Mouse (Mus musculus) testis, adult 2 months (tissue): Measurements from ENCODE around the gene 4930453N24Rik. TPM values are rescaled to one million over a fixed set of nuclear protein-coding genes. Genes with fewer than 3 reads are reported as not detected.

ENCODE experiments used
- H3K27ac ChIP-seq: fragments of 200-500 bp; 2 replicates; pipeline ENCODE4 v1.5.1; 2012; ENCODE audit warnings: low read depth, low read length; ENCODE audit not compliant: control insufficient read depth, insufficient read depth
- H3K27me3 ChIP-seq: fragments of 200-500 bp; 2 replicates; pipeline ENCODE4 v1.6.1; 2012; ENCODE audit warnings: mild to moderate bottlenecking, low read length, moderate library complexity; ENCODE audit not compliant: control insufficient read depth, insufficient read depth
- H3K36me3 ChIP-seq: fragments of 200-500 bp; 2 replicates; pipeline ENCODE4 v1.6.1; 2012; ENCODE audit warnings: mild to moderate bottlenecking, low read length; ENCODE audit not compliant: control insufficient read depth, insufficient read depth
- H3K4me1 ChIP-seq: fragments of 200-500 bp; 2 replicates; pipeline ENCODE4 v1.6.1; 2012; ENCODE audit warnings: low read length; ENCODE audit not compliant: control insufficient read depth, insufficient read depth
- H3K4me3 ChIP-seq: fragments of 200-500 bp; 2 replicates; pipeline ENCODE4 v1.5.1; 2012; ENCODE audit warnings: low read depth, mild to moderate bottlenecking, low read length, moderate library complexity, mixed read lengths; ENCODE audit not compliant: control insufficient read depth
- CTCF ChIP-seq: fragments of 200-500 bp; IDR thresholded peaks from 2 replicates; pipeline ENCODE4 v1.5.1; 2012; ENCODE audit warnings: low read depth, mild to moderate bottlenecking, inconsistent platforms, low read length, moderate library complexity; ENCODE audit not compliant: control insufficient read depth, insufficient read depth, insufficient replicate concordance
- POLR2A ChIP-seq: fragments of 200-500 bp; IDR thresholded peaks from 2 replicates; pipeline ENCODE4 v1.6.1; 2012; ENCODE audit warnings: low read depth, mild to moderate bottlenecking, inconsistent platforms, low read length, moderate library complexity; ENCODE audit not compliant: control insufficient read depth
- polyA plus RNA-seq: library from polyadenylated mRNA; depleted of rRNA; stranded (reverse); fragments of >200 nt; gene quantifications from 2 replicates; pipeline ENCODE4 v1.2.3, GENCODE M21; 2012; rRNA removed

The 4930453N24Rik gene
- polyA plus RNA-seq, 1 experiment: 159 TPM

DNA sequence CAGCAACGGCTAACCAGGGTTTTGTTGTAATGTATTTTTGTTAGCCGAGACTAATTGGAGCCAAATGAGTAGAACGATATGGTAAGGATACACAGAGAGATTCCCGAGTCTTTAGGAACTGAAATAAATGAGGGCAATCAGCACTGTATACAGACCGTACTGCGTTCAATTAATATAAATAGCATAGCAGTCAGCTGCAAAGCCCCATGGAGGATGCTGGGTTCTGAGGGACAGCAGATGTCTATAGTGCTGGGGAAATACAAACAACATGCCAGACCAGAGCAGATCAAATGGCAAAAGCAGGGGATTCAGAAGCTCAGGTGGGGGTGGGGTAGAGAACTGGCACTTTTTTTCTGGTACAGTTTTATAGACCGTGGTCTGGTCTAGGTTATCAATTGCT lies 51.9 kb downstream of the 4930453N24Rik start:
- TF ChIP-seq POLR2A: no peak
- TF ChIP-seq CTCF: no peak
- no peaks in the 10 kb centered on the region for H3K36me3 ChIP-seq
- no peaks in the 10 kb centered on the region for H3K27me3 ChIP-seq

DNA sequence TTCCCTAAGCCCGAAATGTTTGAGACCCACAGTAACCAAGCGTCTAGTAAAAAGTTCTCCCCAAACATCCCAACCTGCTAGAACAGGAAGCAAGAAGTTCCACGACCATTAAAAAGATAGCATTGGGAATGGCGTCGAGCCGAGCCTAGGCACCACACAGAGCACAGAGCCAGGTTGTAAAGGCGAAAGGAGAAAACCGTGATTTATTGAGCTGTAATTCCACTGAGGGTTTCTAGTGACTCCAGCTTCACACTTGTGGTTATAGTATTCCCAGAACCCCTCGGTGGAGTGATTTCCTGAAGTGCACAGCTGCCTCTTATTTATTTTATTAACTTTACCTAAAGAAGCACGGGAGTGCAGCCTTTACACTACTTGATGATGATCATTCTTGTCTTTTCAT lies 53.1 kb downstream of the 4930453N24Rik start:
- H3K27me3 ChIP-seq: no peaks in the 10 kb centered on the region
- H3K4me3 ChIP-seq: no peak overlapping the region
- H3K27ac ChIP-seq: no peak overlapping the region
- no peaks in the 10 kb centered on the region for H3K4me1 ChIP-seq
- TF ChIP-seq POLR2A: no peak
- TF ChIP-seq CTCF: no peak
- no peaks in the 10 kb centered on the region for H3K36me3 ChIP-seq

More for the DNA sequence above, 51.9 kb downstream of the 4930453N24Rik start:
- Histone ChIP-seq H3K27ac (no peak overlapping the region), H3K4me1 (no peaks in the 10 kb centered on the region), H3K4me3 (no peak overlapping the region)

DNA sequence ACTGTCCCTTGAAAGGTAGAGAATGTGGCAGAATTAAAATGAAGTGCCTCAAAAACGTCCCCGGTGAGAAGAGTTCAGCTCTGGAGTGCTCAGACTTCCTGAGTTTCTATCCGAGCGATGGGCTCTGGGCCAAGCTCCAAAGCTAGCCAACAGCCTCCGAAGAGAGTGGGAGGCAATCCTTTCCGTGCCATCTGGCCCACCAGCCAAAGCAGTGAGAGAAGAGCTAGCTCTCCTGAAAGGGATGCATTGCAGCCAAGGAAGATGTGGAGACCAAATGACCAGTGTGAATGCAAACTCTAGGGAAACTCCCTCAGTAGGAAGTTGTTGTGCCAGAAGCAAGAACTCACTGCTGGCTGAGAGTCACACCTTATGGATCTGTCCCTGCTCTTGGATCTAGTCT lies 59.1 kb downstream of the 4930453N24Rik start:
- Histone ChIP-seq H3K36me3 (no peaks in the 10 kb centered on the region), H3K4me1 (no peaks in the 10 kb centered on the region), H3K27ac (no peak overlapping the region), H3K27me3 (no peaks in the 10 kb centered on the region), H3K4me3 (no peak overlapping the region)
- TF ChIP-seq POLR2A: no peak
- TF ChIP-seq CTCF: no peak

Other genes starting within 250 kb of the 4930453N24Rik start
- 154 and 192 TPM in 2 replicates for gene Csnka2ip, start 168.8 kb downstream of the 4930453N24Rik start, polyA plus RNA-seq
- 34.9 and 41.3 TPM in 2 replicates for gene Zfp654, start 80.5 kb upstream of the 4930453N24Rik start, polyA plus RNA-seq
- 11.9 and 12.9 TPM in 2 replicates for gene Cggbp1, start 80.8 kb upstream of the 4930453N24Rik start, polyA plus RNA-seq